In genomic region chr3:70783142-70783541, GRCm38 (mm10) we compare ENCODE assay signal across 24 mouse cellular contexts.
"Had no signal": no experiment of that assay in that cellular context is flagged by ENCODE, and none has a peak within 500 bp of the region (broad histone marks: within the 10 kb centered on the region; RNA-seq: fewer than 3 reads in every experiment).

No protein-coding gene starts in this region.

- DNase-seq: kidney, adult 2 months; kidney, postnatal 10 days; kidney, postnatal 4 days; left cerebral cortex, postnatal 4 days; lung, adult 18-20 months; lung, postnatal 10 days; lung, postnatal 36 days; midbrain, embryonic 14.5 days; right cerebral cortex, adult 18-20 months; right cerebral cortex, postnatal 14 days; right cerebral cortex, postnatal 4 days; thymus, adult 2 months; thymus, postnatal 14 days; thymus, postnatal 4 days had no signal

- H3K36me3 ChIP-seq: kidney, embryonic 15.5 days; limb, embryonic 15.5 days; liver, embryonic 12.5 days; liver, embryonic 15.5 days; lung, embryonic 15.5 days; midbrain, embryonic 10.5 days; neural tube, embryonic 12.5 days; neural tube, embryonic 15.5 days had no signal

- H3K9me3 ChIP-seq: kidney, embryonic 15.5 days; limb, embryonic 15.5 days; liver, embryonic 12.5 days; liver, embryonic 15.5 days; lung, embryonic 15.5 days; midbrain, embryonic 10.5 days; neural tube, embryonic 12.5 days; neural tube, embryonic 15.5 days had no signal

- H3K27ac ChIP-seq: kidney, embryonic 15.5 days; limb, embryonic 15.5 days; liver, embryonic 12.5 days; liver, embryonic 15.5 days; lung, embryonic 15.5 days; midbrain, embryonic 10.5 days; neural tube, embryonic 12.5 days; neural tube, embryonic 15.5 days; stomach, postnatal 0 days had no signal

- ATAC-seq: liver, embryonic 12.5 days had no signal

- H3K27me3 ChIP-seq: kidney, embryonic 15.5 days; limb, embryonic 15.5 days; liver, embryonic 12.5 days; liver, embryonic 15.5 days; lung, embryonic 15.5 days; megakaryocyte, embryonic 14.5 days; neural tube, embryonic 12.5 days; neural tube, embryonic 15.5 days had no signal

- H3K4me2 ChIP-seq: kidney, embryonic 15.5 days; limb, embryonic 15.5 days; liver, embryonic 12.5 days; liver, embryonic 15.5 days; lung, embryonic 15.5 days; neural tube, embryonic 12.5 days; neural tube, embryonic 15.5 days had no signal

- H3K4me3 ChIP-seq: kidney, embryonic 15.5 days; limb, embryonic 15.5 days; liver, embryonic 12.5 days; liver, embryonic 15.5 days; lung, embryonic 15.5 days; megakaryocyte, embryonic 14.5 days; midbrain, embryonic 10.5 days; neural tube, embryonic 12.5 days; neural tube, embryonic 15.5 days had no signal

- H3K9ac ChIP-seq: kidney, embryonic 15.5 days; limb, embryonic 15.5 days; liver, embryonic 12.5 days; liver, embryonic 15.5 days; lung, embryonic 15.5 days; neural tube, embryonic 12.5 days; neural tube, embryonic 15.5 days had no signal

- H3K4me1 ChIP-seq: kidney, embryonic 15.5 days; limb, embryonic 15.5 days; liver, embryonic 12.5 days; liver, embryonic 15.5 days; lung, embryonic 15.5 days; midbrain, embryonic 10.5 days; neural tube, embryonic 12.5 days; neural tube, embryonic 15.5 days had no signal
